Comparison of ENCODE assay signal across 14 mouse cellular contexts in the genomic region with DNA sequence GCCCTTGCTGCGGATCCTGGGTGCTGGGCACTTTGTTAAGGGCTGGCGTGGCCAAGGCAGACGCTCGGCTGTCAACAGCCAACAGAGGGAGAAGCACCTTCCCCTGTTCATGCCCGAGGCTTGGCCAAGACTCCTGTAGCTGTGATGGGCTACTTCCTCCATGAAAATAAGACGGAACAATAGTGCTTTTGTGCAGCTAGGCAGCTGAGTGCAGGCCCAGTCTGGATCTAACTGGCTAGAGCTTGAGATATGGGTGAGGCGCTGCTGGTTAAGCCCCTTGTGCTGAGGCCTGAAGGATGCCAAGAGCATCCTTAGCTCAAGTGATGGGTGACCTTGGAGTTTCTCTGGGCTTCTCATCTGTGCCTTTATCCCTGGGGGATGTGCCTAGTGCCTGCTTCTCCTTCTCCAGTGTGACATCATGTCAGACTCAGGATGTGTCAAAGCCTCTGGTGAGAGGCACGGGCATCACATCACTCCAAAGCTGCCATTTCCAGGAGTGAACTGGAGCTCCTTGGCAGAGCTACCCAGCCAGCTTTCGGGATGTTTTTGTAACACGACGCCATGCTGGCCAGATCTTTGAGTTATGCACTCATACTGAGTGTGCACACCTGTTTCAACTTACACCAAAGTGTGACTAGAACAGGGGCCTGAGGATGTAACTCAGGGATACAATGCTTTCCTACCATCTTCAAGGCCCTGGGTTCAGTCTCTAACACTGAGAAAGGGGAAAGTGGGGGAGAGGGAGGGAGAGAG.
DNase-seq lines count a peak whose midpoint lies in the region; ATAC-seq lines count a peak whose summit lies in the region.
"Had no signal": no experiment of that assay in that cellular context is flagged by ENCODE, and none has a peak within 500 bp of the region (broad histone marks: within the 10 kb centered on the region; RNA-seq: fewer than 3 reads in every experiment).

No protein-coding gene starts in this region.

- no peak overlapping the region for H3K4me2 ChIP-seq in kidney, embryonic 15.5 days
- H3K4me2 ChIP-seq: hindbrain, embryonic 14.5 days had no signal

- H3K4me1 ChIP-seq in kidney, embryonic 15.5 days, result peaks cover 6% of the 10 kb centered on the region; the same call in 1 of the 2 replicates

- no peak for ATAC-seq in kidney, embryonic 15.5 days (replicated peaks; ENCODE audit: low FRiP score)
- ATAC-seq: activated CD4-positive, CD25-positive, alpha-beta regulatory T cell, adult 4 months had no signal

- peak overlapping the region; percentile 20; the same call in 1 of the 2 replicates for H3K27ac ChIP-seq in kidney, embryonic 15.5 days
- H3K27ac ChIP-seq: hindbrain, embryonic 14.5 days had no signal

- peak; percentile 54 for DNase-seq in embryo, embryonic 10 days (ENCODE audit: low spot score)
- no peak for DNase-seq in embryo, embryonic 9.5 days (ENCODE audit: extremely low spot score)
- no peak for DNase-seq in kidney, postnatal 36 days
- DNase-seq in brain, adult 2 months (ENCODE audit: low read depth, low spot score), result peak; percentile 11
- peak; percentile 46 for DNase-seq in forelimb bud, embryonic 11.5 days (ENCODE audit: low read depth, low spot score)
- DNase-seq in left cerebral cortex, postnatal 25 days (ENCODE audit: low spot score in 2 of 2), result no peak
- DNase-seq in ovary, postnatal 10 days (ENCODE audit: low spot score), result no peak
- DNase-seq: cerebellum, adult 8-10 months; kidney, adult 8-10 months; lung, adult 18-20 months had no signal

- H3K27me3 ChIP-seq in kidney, embryonic 15.5 days, result no peaks in the 10 kb centered on the region

- WGBS in kidney, embryonic 15.5 days, result 59% methylated on average over 11 of the region's 11 CpGs

- H3K9ac ChIP-seq in kidney, embryonic 15.5 days, result no peak overlapping the region
- H3K9ac ChIP-seq: hindbrain, embryonic 14.5 days had no signal

- no peak overlapping the region for H3K4me3 ChIP-seq in kidney, embryonic 15.5 days (replicated peaks)
- H3K4me3 ChIP-seq: myocyte had no signal

- H3K36me3 ChIP-seq in kidney, embryonic 15.5 days, result no peaks in the 10 kb centered on the region

- H3K9me3 ChIP-seq in kidney, embryonic 15.5 days (replicated peaks), result no peaks in the 10 kb centered on the region

- intact Hi-C loops in left cerebral cortex, postnatal 25 days (cut with DNase I), result no loop called here

Comparison
In these comparisons a context has a peak if more than half of its experiments do, and no peak if none do; other contexts are left out.
1. DNase-seq: peak in embryo, embryonic 10 days (single experiment), brain, adult 2 months (single experiment) and forelimb bud, embryonic 11.5 days (single experiment); none in embryo, embryonic 9.5 days (single experiment), kidney, postnatal 36 days (0 of 2), left cerebral cortex, postnatal 25 days (0 of 2) and ovary, postnatal 10 days (single experiment).